Mouse (Mus musculus) lung, adult 2 months (tissue): ENCODE data around the gene Trappc13.

Experiments used
- CTCF ChIP-seq: fragments of 200-500 bp; IDR thresholded peaks from 2 replicates; pipeline ENCODE4 v1.5.1; 2011; ENCODE audit warnings: mild to moderate bottlenecking, low read length, control low read depth; ENCODE audit not compliant: insufficient read depth
- POLR2A ChIP-seq: fragments of 200-500 bp; IDR thresholded peaks from 2 replicates; pipeline ENCODE4 v1.6.1; 2011; ENCODE audit warnings: low read depth, mild to moderate bottlenecking, control low read depth, low read length, borderline replicate concordance; ENCODE audit errors: extremely low read depth

- TF ChIP-seq POLR2A (no peak), CTCF (no peak)
Measured at GRCm38 (mm10) chr13:104187357-104187756, 9.1 kb upstream of the Trappc13 start.
